Mouse (Mus musculus) CH12.LX (cell line): Measurements from ENCODE around the gene Tcl1b2.

Source experiments
- CTCF ChIP-seq, 2 experiments: IDR thresholded peaks in 1 of 2; conservative IDR thresholded peaks in 1 of 2; 2 replicates each; pipeline ENCODE4 v1.5.1; 2011 to 2012; ENCODE audit warnings: low read depth in 2 of 2, low read length in 2 of 2, improper control_type of control experiment in 1 of 2, inconsistent platforms in 1 of 2, mild to moderate bottlenecking in 1 of 2, moderate library complexity in 1 of 2
- EP300 ChIP-seq: IDR thresholded peaks from 2 replicates; pipeline ENCODE4 v1.6.1; 2011; ENCODE audit warnings: low read length, improper control_type of control experiment
- POLR2AphosphoS2 ChIP-seq: IDR thresholded peaks from 2 replicates; pipeline ENCODE4 v1.6.1; 2011; ENCODE audit warnings: low read depth, low read length, improper control_type of control experiment
- USF1 ChIP-seq: IDR thresholded peaks from 2 replicates; pipeline ENCODE4 v1.6.1; 2014; ENCODE audit warnings: low read depth, mild to moderate bottlenecking, inconsistent platforms, low read length, improper control_type of control experiment

- TF ChIP-seq POLR2AphosphoS2 (no peak), CTCF (conservative IDR thresholded peaks at IDR 0.05 in 1 of 2, IDR thresholded peaks at IDR 0.05 in 1 of 2; ENCODE audit: low read depth in 2 of 2, low read length in 2 of 2) (no peak), EP300 (no peak), USF1 (no peak)
These were observed 46.3 kb upstream of the Tcl1b2 start for GRCm38 (mm10) chr12:105099466-105100044.
